Mouse (Mus musculus): ENCODE results near the gene Tmem131.

GRCm38 (mm10) chr1:36924853-36925252 is 18.6 kb downstream of the Tmem131 start:
- no peak for TF ChIP-seq CTCF (IDR thresholded peaks at IDR 0.05; ENCODE audit: insufficient read depth, low read depth, low read length)
- TF ChIP-seq POLR2A (IDR thresholded peaks at IDR 0.05; ENCODE audit: insufficient read depth, low read depth, low read length), result no peak
